Mouse (Mus musculus) heart, embryonic 14.5 days (tissue): ENCODE measurements around the gene Casz1. TPM values are rescaled to one million over a fixed set of nuclear protein-coding genes. Genes with fewer than 3 reads are reported as not detected.
A peak's percentile ranks its signal among the peaks of the same experiment; 100 is the strongest.

Source experiments
- ATAC-seq: fragments of 200-750 bp; cut with Nextera tagmentation; 2 replicates; pipeline ENCODE4 v1.8.0; 2017; ENCODE audit warnings: low read depth, moderate TSS enrichment; ENCODE audit not compliant: insufficient number of reproducible peaks, insufficient read depth, low FRiP score
- H3K27ac ChIP-seq, 2 experiments: fragments of 200-500 bp in 1 of 2; fragments of 300-500 bp in 1 of 2; sonication (generic) in 1 of 2; replicated peaks in 1 of 2; 2 replicates each; pipeline ENCODE4 v1.5.1; 2012 to 2014; ENCODE audit warnings: low read depth in 2 of 2, low read length in 2 of 2, control low read depth in 1 of 2, mild to moderate bottlenecking in 1 of 2, mixed read lengths in 1 of 2; ENCODE audit not compliant: control insufficient read depth in 1 of 2, insufficient read depth in 1 of 2
- H3K27me3 ChIP-seq: fragments of 300-500 bp; sonication (generic); 2 replicates; pipeline ENCODE4 v1.6.1; 2014; ENCODE audit warnings: mild to moderate bottlenecking, low read length, control low read depth; ENCODE audit not compliant: control insufficient read depth, insufficient read depth
- H3K36me3 ChIP-seq: fragments of 300-500 bp; sonication (generic); 2 replicates; pipeline ENCODE4 v1.6.1; 2014; ENCODE audit warnings: mild to moderate bottlenecking, control low read depth, low read length, mixed read lengths; ENCODE audit not compliant: control insufficient read depth, insufficient read depth
- H3K4me1 ChIP-seq, 2 experiments: fragments of 200-500 bp in 1 of 2; fragments of 300-500 bp in 1 of 2; sonication (generic) in 1 of 2; 2 replicates each; pipeline ENCODE4 v1.6.1; 2012 to 2014; ENCODE audit warnings: low read length in 2 of 2, control low read depth in 1 of 2, mixed read lengths in 1 of 2; ENCODE audit not compliant: control insufficient read depth in 2 of 2, insufficient read depth in 2 of 2
- H3K4me2 ChIP-seq: fragments of 300-500 bp; sonication (generic); 2 replicates; pipeline ENCODE4 v1.6.1; 2014; ENCODE audit warnings: mild to moderate bottlenecking, low read length
- H3K4me3 ChIP-seq, 2 experiments: fragments of 200-500 bp in 1 of 2; fragments of 300-500 bp in 1 of 2; sonication (generic) in 1 of 2; 2 replicates each; pipeline ENCODE4 v1.5.1; 2012 to 2014; ENCODE audit warnings: low read length in 2 of 2, mild to moderate bottlenecking in 2 of 2, control low read depth in 1 of 2, low read depth in 1 of 2, moderate library complexity in 1 of 2; ENCODE audit not compliant: control insufficient read depth in 1 of 2, insufficient read depth in 1 of 2
- H3K9ac ChIP-seq: fragments of 300-500 bp; sonication (generic); 2 replicates; pipeline ENCODE4 v1.6.1; 2014; ENCODE audit warnings: mild to moderate bottlenecking, low read length
- H3K9me3 ChIP-seq: fragments of 300-500 bp; sonication (generic); 2 replicates; pipeline ENCODE4 v1.6.1; 2016; ENCODE audit warnings: low read length, control low read depth; ENCODE audit not compliant: control insufficient read depth
- WGBS: fragments of 180-500 bp; shearing (Covaris S2); extraction: QIAGEN DNeasy Blood & Tissue Kit; methylation state at CpG from one replicate; pipeline ENCODE4 v1.1.7; 2014; 5-methylcytosine and 5-hydroxymethylcytosine counted together
- polyA plus RNA-seq: library from polyadenylated mRNA; unstranded; fragments of >200 nt; fragmentation: Nextera tagmentation; extraction: Ambion mirVana; gene quantifications from 2 replicates; pipeline ENCODE4 v1.2.1, GENCODE M21; 2014

Gene Casz1
- polyA plus RNA-seq: 24.6 and 26.6 TPM in 2 replicates

GRCm38 (mm10) chr4:148804137-148804779 is at the start of gene Casz1:
Gene Casz1, plus strand, starts transcription at chr4:148804429.
- Histone ChIP-seq H3K4me1 (peaks cover 3 to 32% of the 10 kb centered on the region in 2 experiments), H3K36me3 (no peaks in the 10 kb centered on the region), H3K27ac (peak within 1 kb of the TSS; percentile 75 to 93), H3K4me3 (peak within 1 kb of the TSS; percentile 82 to 98), H3K4me2 (peak within 1 kb of the TSS; percentile 83), H3K9ac (peak within 1 kb of the TSS; percentile 91), H3K9me3 (no peaks in the 10 kb centered on the region), H3K27me3 (peaks cover 4% of the 10 kb centered on the region)
- peak; percentile 78 for ATAC-seq
- under 1% methylated on average over 68 of the region's 68 CpGs for WGBS

- ATAC-seq: no peak
- 40% methylated on average over 4 of the region's 4 CpGs for WGBS
- peaks cover 3 to 5% of the 10 kb centered on the region in 2 experiments; a peak in 3 of 4 replicates for H3K4me1 ChIP-seq
Observed at GRCm38 (mm10) chr4:148758863-148759262, 45.4 kb upstream of the Casz1 start.

GRCm38 (mm10) chr4:148760152-148760551 is 44.1 kb upstream of the Casz1 start:
- no peak overlapping the region for H3K4me2 ChIP-seq
- H3K9ac ChIP-seq: no peak overlapping the region
- no peaks in the 10 kb centered on the region for H3K9me3 ChIP-seq
- 80% methylated on average over 7 of the region's 7 CpGs for WGBS
- no peaks in the 10 kb centered on the region for H3K27me3 ChIP-seq
- H3K27ac ChIP-seq: no peak overlapping the region
- H3K4me1 ChIP-seq: 0 out of 4 replicates have a peak, but pooled peaks cover 0 to under 1% of the 10 kb centered on the region in 2 experiments
- H3K36me3 ChIP-seq: no peaks in the 10 kb centered on the region
- H3K4me3 ChIP-seq: no peak overlapping the region
- ATAC-seq: no peak

More at GRCm38 (mm10) chr4:148758863-148759262, 45.4 kb upstream of the Casz1 start:
- no peaks in the 10 kb centered on the region for H3K36me3 ChIP-seq
- no peak overlapping the region for H3K27ac ChIP-seq
- no peaks in the 10 kb centered on the region for H3K9me3 ChIP-seq
- H3K4me2 ChIP-seq: no peak overlapping the region
- no peak overlapping the region for H3K4me3 ChIP-seq
- no peaks in the 10 kb centered on the region for H3K27me3 ChIP-seq
- no peak overlapping the region for H3K9ac ChIP-seq

- no peak for ATAC-seq
- 81% methylated on average over 21 of the region's 21 CpGs for WGBS
- no peak overlapping the region for H3K4me2 ChIP-seq
- H3K9ac ChIP-seq: no peak overlapping the region
- H3K9me3 ChIP-seq: no peaks in the 10 kb centered on the region
- no peak overlapping the region for H3K27ac ChIP-seq
- H3K36me3 ChIP-seq: no peaks in the 10 kb centered on the region
- H3K27me3 ChIP-seq: peaks cover 3% of the 10 kb centered on the region; the same call in 1 of the 2 replicates
- H3K4me3 ChIP-seq: no peak overlapping the region
- peaks cover 19 to 30% of the 10 kb centered on the region in 2 experiments for H3K4me1 ChIP-seq
Observed at GRCm38 (mm10) chr4:148766021-148766775, 38.0 kb upstream of the Casz1 start.

- peaks cover 18% of the 10 kb centered on the region for H3K27me3 ChIP-seq
- no peak overlapping the region for H3K27ac ChIP-seq
- 40% methylated on average over 8 of the region's 8 CpGs for WGBS
- H3K9ac ChIP-seq: no peak overlapping the region
- no peak for ATAC-seq
- no peaks in the 10 kb centered on the region for H3K9me3 ChIP-seq
- H3K4me2 ChIP-seq: no peak overlapping the region
- H3K4me3 ChIP-seq: no peak overlapping the region
- H3K36me3 ChIP-seq: no peaks in the 10 kb centered on the region
- H3K4me1 ChIP-seq: peaks cover 23 to 33% of the 10 kb centered on the region in 2 experiments
Observed at GRCm38 (mm10) chr4:148767655-148768305, 36.4 kb upstream of the Casz1 start.

GRCm38 (mm10) chr4:148768649-148769048 is 35.6 kb upstream of the Casz1 start:
- peaks cover 18% of the 10 kb centered on the region for H3K27me3 ChIP-seq
- ATAC-seq: no peak
- no peak overlapping the region for H3K27ac ChIP-seq
- H3K4me2 ChIP-seq: no peak overlapping the region
- H3K36me3 ChIP-seq: no peaks in the 10 kb centered on the region
- H3K4me3 ChIP-seq: no peak overlapping the region
- no peaks in the 10 kb centered on the region for H3K9me3 ChIP-seq
- H3K4me1 ChIP-seq: peaks cover 23 to 33% of the 10 kb centered on the region in 2 experiments
- WGBS: 81% methylated on average over 10 of the region's 10 CpGs
- no peak overlapping the region for H3K9ac ChIP-seq

GRCm38 (mm10) chr4:148770582-148771408 is 33.4 kb upstream of the Casz1 start:
- peaks cover 18% of the 10 kb centered on the region for H3K27me3 ChIP-seq
- no peak overlapping the region for H3K27ac ChIP-seq
- H3K9ac ChIP-seq: no peak overlapping the region
- H3K4me1 ChIP-seq: peaks cover 24 to 33% of the 10 kb centered on the region in 2 experiments
- no peaks in the 10 kb centered on the region for H3K36me3 ChIP-seq
- 24% methylated on average over 21 of the region's 21 CpGs for WGBS
- H3K9me3 ChIP-seq: no peaks in the 10 kb centered on the region
- ATAC-seq: no peak
- H3K4me2 ChIP-seq: no peak overlapping the region
- no peak overlapping the region for H3K4me3 ChIP-seq
